Mouse (Mus musculus) inflammation-experienced regulatory T-cells, adult 6 months (primary cell): ENCODE measurements around the gene Fkbp7. TPM values are rescaled to one million over a fixed set of nuclear protein-coding genes. Genes with fewer than 3 reads are reported as not detected.

Experiments used
- ATAC-seq: one replicate; pipeline ENCODE4 v1.8.0; 2017
- polyA plus RNA-seq, 3 experiments: library from polyadenylated mRNA; unstranded; fragments of 100-300 nt; shearing (Covaris generic); gene quantifications; one replicate each; pipeline ENCODE4 v1.2.1; 2017

Fkbp7 gene
- 1 to 10 TPM; 2.5 to 3.7 (median 2.7) TPM for polyA plus RNA-seq

GRCm38 (mm10) chr2:76672966-76673392, at the start of gene Fkbp7:
Gene Fkbp7, minus strand, starts transcription at chr2:76673116.
- peak; percentile 85 for ATAC-seq

GRCm38 (mm10) chr2:76719650-76720049, 46.7 kb upstream of the Fkbp7 start:
- no peak for ATAC-seq

- no peak for ATAC-seq
Measured at GRCm38 (mm10) chr2:76714984-76715383, 42.1 kb upstream of the Fkbp7 start.

- no peak for ATAC-seq
Measured at GRCm38 (mm10) chr2:76708512-76708911, 35.6 kb upstream of the Fkbp7 start.

- no peak for ATAC-seq
Measured at GRCm38 (mm10) chr2:76705655-76706054, 32.7 kb upstream of the Fkbp7 start.

GRCm38 (mm10) chr2:76702751-76703150, 29.8 kb upstream of the Fkbp7 start:
- no peak for ATAC-seq

- ATAC-seq = no peak
Measured at GRCm38 (mm10) chr2:76702188-76702587, 29.3 kb upstream of the Fkbp7 start.

GRCm38 (mm10) chr2:76695290-76695689, 22.4 kb upstream of the Fkbp7 start:
- ATAC-seq = no peak

- no peak for ATAC-seq
Measured at GRCm38 (mm10) chr2:76693765-76694164, 20.8 kb upstream of the Fkbp7 start.

- no peak for ATAC-seq
Measured at GRCm38 (mm10) chr2:76690436-76691204, 17.7 kb upstream of the Fkbp7 start.

- no peak for ATAC-seq
Measured at GRCm38 (mm10) chr2:76688162-76688561, 15.2 kb upstream of the Fkbp7 start.

- no peak for ATAC-seq
Measured at GRCm38 (mm10) chr2:76687608-76688007, 14.7 kb upstream of the Fkbp7 start.

- no peak for ATAC-seq
Measured at GRCm38 (mm10) chr2:76686986-76687385, 14.1 kb upstream of the Fkbp7 start.

GRCm38 (mm10) chr2:76682301-76682700, 9.4 kb upstream of the Fkbp7 start:
- ATAC-seq = no peak

- ATAC-seq = no peak
Measured at GRCm38 (mm10) chr2:76676401-76677226, 3.7 kb upstream of the Fkbp7 start.

- ATAC-seq = no peak
Measured at GRCm38 (mm10) chr2:76675949-76676348, 3.0 kb upstream of the Fkbp7 start.

GRCm38 (mm10) chr2:76675451-76675850, 2.5 kb upstream of the Fkbp7 start:
- peak; percentile 3 for ATAC-seq

- ATAC-seq = peak; percentile 60
Measured at GRCm38 (mm10) chr2:76674725-76675427, 2.0 kb upstream of the Fkbp7 start, which contains the start of gene Plekha3. Gene Plekha3, plus strand, starts transcription at chr2:76675281.

- peak; percentile 33 for ATAC-seq
Measured at GRCm38 (mm10) chr2:76673472-76674081, 661 bp upstream of the Fkbp7 start.

- ATAC-seq = no peak
Measured at GRCm38 (mm10) chr2:76672134-76672745, 676 bp downstream of the Fkbp7 start.

GRCm38 (mm10) chr2:76671641-76672040, 1.3 kb downstream of the Fkbp7 start:
- no peak for ATAC-seq

- no peak for ATAC-seq
Measured at GRCm38 (mm10) chr2:76667200-76667599, 5.7 kb downstream of the Fkbp7 start.
